ENCODE assay signal across 8 mouse cellular contexts in the genomic region with DNA sequence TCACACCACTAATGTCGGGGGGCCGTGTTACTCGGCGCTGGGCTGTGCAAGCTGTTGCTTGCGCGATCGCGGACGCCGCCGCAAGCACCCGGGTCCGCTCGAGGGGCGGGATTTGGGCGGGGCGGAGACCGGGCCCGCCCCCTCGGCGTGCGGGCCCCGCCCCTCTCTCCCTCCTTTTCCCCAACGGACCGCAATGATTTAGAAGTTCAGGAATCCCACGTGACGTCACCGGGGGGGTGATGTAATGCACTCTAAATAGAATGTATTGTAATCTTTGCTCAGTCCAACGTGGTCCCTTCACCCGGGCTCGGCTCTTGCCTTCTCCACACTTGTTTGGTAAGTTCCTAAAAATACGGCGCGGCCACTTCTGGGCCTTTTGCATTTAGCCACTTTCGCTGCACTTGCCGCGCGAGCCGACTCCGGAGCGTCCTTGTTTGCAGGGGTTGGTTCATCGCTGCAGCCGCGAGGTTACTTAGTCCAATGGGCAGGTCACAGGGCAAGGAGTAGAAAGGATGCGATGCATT. TPM values are rescaled to one million over a fixed set of nuclear protein-coding genes. Genes with fewer than 3 reads are reported as not detected.
DNase-seq lines count a peak whose midpoint lies in the region; ATAC-seq and TF ChIP-seq lines count a peak whose summit lies in the region.

A gene (plus strand): TSS at position 233 of the 524 bp plus-strand sequence.

- no peaks in the 10 kb centered on the region for H3K36me3 ChIP-seq in embryonic facial prominence, embryonic 13.5 days
- H3K36me3 ChIP-seq in limb, embryonic 14.5 days (ENCODE audit: control insufficient read depth, insufficient read depth, low read length), result no peaks in the 10 kb centered on the region
- no peaks in the 10 kb centered on the region for H3K36me3 ChIP-seq in midbrain, embryonic 15.5 days (replicated peaks)

- WGBS in bone marrow, adult 2 months, result under 1% methylated on average over 45 of the region's 45 CpGs
- WGBS in embryonic facial prominence, embryonic 13.5 days, result under 1% methylated on average over 45 of the region's 45 CpGs
- WGBS in limb, embryonic 14.5 days, result 3% methylated on average over 44 of the region's 45 CpGs
- WGBS in midbrain, embryonic 15.5 days, result under 1% methylated on average over 45 of the region's 45 CpGs

- no peak for TF ChIP-seq CTCF in bone marrow, adult 2 months (IDR thresholded peaks at IDR 0.05; ENCODE audit: control insufficient read depth, insufficient read depth, low read length)

- no peaks in the 10 kb centered on the region; the same call in 1 of the 2 replicates for H3K4me1 ChIP-seq in bone marrow, adult 2 months (ENCODE audit: control insufficient read depth, insufficient read depth, low read length)
- H3K4me1 ChIP-seq in embryonic facial prominence, embryonic 13.5 days, result peaks cover 24% of the 10 kb centered on the region
- H3K4me1 ChIP-seq in limb, embryonic 14.5 days (ENCODE audit: control insufficient read depth, insufficient read depth, low read length), result peaks cover 18% of the 10 kb centered on the region
- H3K4me1 ChIP-seq in midbrain, embryonic 15.5 days, result peaks cover 29% of the 10 kb centered on the region

- H3K9me3 ChIP-seq in embryonic facial prominence, embryonic 13.5 days, result no peaks in the 10 kb centered on the region
- no peaks in the 10 kb centered on the region for H3K9me3 ChIP-seq in limb, embryonic 14.5 days (ENCODE audit: control insufficient read depth, low read length)
- H3K9me3 ChIP-seq in midbrain, embryonic 15.5 days, result no peaks in the 10 kb centered on the region

- peak; percentile 91 to 97 for DNase-seq in heart, adult 9 months (ENCODE audit: low spot score in 2 of 2)
- DNase-seq in kidney, adult 9 months, result peak; percentile 84
- peak; percentile 99 for DNase-seq in limb, embryonic 14.5 days (ENCODE audit: low spot score)
- peak; percentile 25 to 50 for DNase-seq in spleen, postnatal 10 days (ENCODE audit: low spot score in 2 of 2)
- no peak for DNase-seq in MN1 (ENCODE audit: low spot score)

- TF ChIP-seq POLR2A in bone marrow, adult 2 months (IDR thresholded peaks at IDR 0.05; ENCODE audit: borderline replicate concordance, control insufficient read depth, low read depth, low read length), result no peak
- no peak for TF ChIP-seq POLR2A in limb, embryonic 14.5 days (IDR thresholded peaks at IDR 0.05; ENCODE audit: borderline replicate concordance, extremely low read depth, insufficient read depth, insufficient read length)

- H3K9ac ChIP-seq in embryonic facial prominence, embryonic 13.5 days, result peak within 1 kb of the TSS; percentile 73
- peak within 1 kb of the TSS; percentile 87 for H3K9ac ChIP-seq in limb, embryonic 14.5 days (ENCODE audit: low read depth, low read length, severe bottlenecking)
- H3K9ac ChIP-seq in midbrain, embryonic 15.5 days, result peak within 1 kb of the TSS; percentile 18; the same call in 1 of the 2 replicates

- peak within 1 kb of the TSS; percentile 97 for H3K4me2 ChIP-seq in embryonic facial prominence, embryonic 13.5 days
- H3K4me2 ChIP-seq in limb, embryonic 14.5 days (replicated peaks; ENCODE audit: low read depth, low read length, severe bottlenecking), result peak within 1 kb of the TSS; percentile 84
- H3K4me2 ChIP-seq in midbrain, embryonic 15.5 days, result peak within 1 kb of the TSS; percentile 96

- peak within 1 kb of the TSS; percentile 45 for H3K4me3 ChIP-seq in bone marrow, adult 2 months (replicated peaks; ENCODE audit: control insufficient read depth, low read depth, low read length)
- peak within 1 kb of the TSS; percentile 63 for H3K4me3 ChIP-seq in embryonic facial prominence, embryonic 13.5 days
- peak within 1 kb of the TSS; percentile 80 for H3K4me3 ChIP-seq in limb, embryonic 14.5 days (replicated peaks; ENCODE audit: low read length)
- peak within 1 kb of the TSS; percentile 46 for H3K4me3 ChIP-seq in midbrain, embryonic 15.5 days

- peaks cover 81% of the 10 kb centered on the region for H3K27me3 ChIP-seq in embryonic facial prominence, embryonic 13.5 days
- H3K27me3 ChIP-seq in limb, embryonic 14.5 days (ENCODE audit: control insufficient read depth, insufficient read depth, low read length), result peaks cover 12% of the 10 kb centered on the region; the same call in 1 of the 2 replicates
- peaks cover 73% of the 10 kb centered on the region for H3K27me3 ChIP-seq in midbrain, embryonic 15.5 days (replicated peaks)

- peak; percentile 72 for ATAC-seq in embryonic facial prominence, embryonic 13.5 days (ENCODE audit: insufficient number of reproducible peaks, insufficient read depth, low FRiP score, low TSS enrichment, low read depth)
- peak; percentile 89 for ATAC-seq in limb, embryonic 14.5 days (ENCODE audit: low FRiP score, low read depth)
- ATAC-seq in midbrain, embryonic 15.5 days (replicated peaks), result peak; percentile 79

- no peak within 1 kb of the TSS for H3K27ac ChIP-seq in bone marrow, adult 2 months (ENCODE audit: control insufficient read depth, insufficient read depth, low read depth, low read length, poor library complexity)
- no peak within 1 kb of the TSS for H3K27ac ChIP-seq in embryonic facial prominence, embryonic 13.5 days
- peak within 1 kb of the TSS; percentile 89 for H3K27ac ChIP-seq in limb, embryonic 14.5 days (replicated peaks; ENCODE audit: low read depth, low read length)
- H3K27ac ChIP-seq in midbrain, embryonic 15.5 days, result no peak within 1 kb of the TSS

RNA-seq across cellular contexts. Expression of the gene that starts here (rescaled TPM):
- polyA plus RNA-seq in bone marrow, adult 2 months (2011; ENCODE audit: insufficient read depth, insufficient read length, low replicate concordance, missing spikeins), result 0.93 and 4.0 TPM in 2 replicates
- polyA plus RNA-seq in embryonic facial prominence, embryonic 13.5 days (2015; fragmentation: Nextera tagmentation; extraction: Ambion mirVana), result 20.0 and 21.8 TPM in 2 replicates
- 20.0 and 27.5 TPM in 2 replicates for polyA plus RNA-seq in limb, embryonic 14.5 days (2012; rRNA removed)
- polyA plus RNA-seq in limb, embryonic 14.5 days (2014; fragmentation: Nextera tagmentation; extraction: Ambion mirVana), result 46.1 and 61.2 TPM in 2 replicates
- polyA plus RNA-seq in midbrain, embryonic 15.5 days (2015; fragmentation: Nextera tagmentation; extraction: Ambion mirVana), result 3.4 and 4.2 TPM in 2 replicates

Comparison
In these comparisons a context has a peak if more than half of its experiments do, and no peak if none do; other contexts are left out.
1. H3K9ac ChIP-seq: peak in every context shown above with its lines; median percentile 87 in limb, embryonic 14.5 days; 73 in embryonic facial prominence, embryonic 13.5 days; 18 in midbrain, embryonic 15.5 days.